Mouse (Mus musculus): ENCODE measurements at regions not wholly inside any gene's neighbourhood (a gene's known extent, or its start where the extent isn't known, plus 50 kb on each side); places are given as distances from the start of the nearest gene placed in this dataset.

DNA sequence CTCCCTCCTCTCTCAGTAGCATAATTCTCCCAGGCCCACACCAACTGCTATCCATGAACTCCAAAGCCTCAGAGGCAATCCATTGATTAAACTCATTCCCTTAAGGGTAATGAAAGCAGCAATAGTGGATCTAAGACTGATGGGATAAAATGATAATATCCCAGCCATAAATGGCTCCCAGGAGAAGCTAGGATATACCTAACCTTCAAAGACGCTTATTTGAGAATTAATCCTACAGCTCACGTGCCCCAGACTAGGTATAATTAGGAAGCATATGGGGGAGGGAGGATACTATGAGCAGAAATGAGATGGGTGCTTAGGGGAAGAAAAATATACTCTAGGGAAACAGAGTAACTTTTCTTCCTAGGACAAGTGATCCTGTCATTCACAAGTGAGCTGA is 52.8 kb upstream of the Rnf32 start:
- no peak for DNase-seq

DNA sequence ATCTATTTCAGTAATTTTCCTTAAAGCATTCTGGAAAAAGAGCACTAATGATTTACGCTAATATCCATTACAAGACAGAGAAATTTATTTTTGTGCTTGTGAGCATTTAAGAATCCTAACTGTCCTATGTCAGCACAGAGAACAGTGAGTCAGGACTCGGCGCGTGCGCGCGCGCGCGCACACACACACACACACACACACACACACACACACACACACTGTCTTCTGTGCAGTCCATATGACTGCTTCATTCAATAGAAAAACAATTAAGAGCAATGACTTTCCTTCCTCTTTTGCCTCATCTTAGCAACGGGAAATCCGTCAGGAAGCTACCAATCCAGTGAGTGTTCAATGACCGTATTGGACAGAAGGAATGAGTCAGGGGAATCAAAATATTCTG is 53.3 kb upstream of the Rnf32 start:
- DNase-seq = no peak

DNA sequence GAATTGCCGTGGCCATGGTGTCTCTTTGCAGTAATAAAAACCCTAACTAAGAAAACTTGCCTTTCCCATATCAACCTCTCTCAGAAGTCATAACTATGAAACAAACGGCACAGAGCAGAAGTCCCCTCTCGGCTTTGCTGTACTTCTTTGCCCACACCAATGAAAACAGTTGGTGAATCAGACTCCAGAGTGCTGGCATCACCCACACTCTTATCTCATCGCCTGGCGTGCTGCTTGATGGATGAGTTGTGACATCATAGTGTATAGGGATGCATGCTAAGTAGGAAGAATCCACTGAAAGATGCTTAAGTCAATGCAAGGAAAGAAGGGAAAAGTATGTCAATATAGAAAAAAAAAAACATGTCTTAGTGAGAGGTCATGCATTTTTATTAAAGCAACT is 58.3 kb upstream of the Rnf32 start:
- no peak for DNase-seq

DNA sequence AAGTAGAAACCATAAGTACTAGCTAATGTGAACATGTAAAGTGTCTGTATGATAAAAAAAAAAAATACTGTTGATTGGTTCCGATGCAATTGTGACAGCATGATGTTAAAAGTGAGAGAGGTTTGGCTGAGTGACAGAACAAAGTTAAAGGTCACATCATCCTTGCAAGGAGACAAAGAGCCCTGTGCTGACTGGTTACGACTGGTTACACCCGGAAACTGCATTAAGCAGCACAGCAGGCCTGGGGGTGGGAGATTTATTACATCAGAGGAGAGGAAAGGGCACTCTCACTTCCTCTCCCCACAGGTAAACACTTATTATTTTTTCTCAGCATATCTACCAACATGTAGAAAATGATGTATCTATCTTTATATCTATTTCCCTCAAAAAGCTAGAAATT is 63.5 kb upstream of the Rnf32 start:
- DNase-seq = no peak

DNA sequence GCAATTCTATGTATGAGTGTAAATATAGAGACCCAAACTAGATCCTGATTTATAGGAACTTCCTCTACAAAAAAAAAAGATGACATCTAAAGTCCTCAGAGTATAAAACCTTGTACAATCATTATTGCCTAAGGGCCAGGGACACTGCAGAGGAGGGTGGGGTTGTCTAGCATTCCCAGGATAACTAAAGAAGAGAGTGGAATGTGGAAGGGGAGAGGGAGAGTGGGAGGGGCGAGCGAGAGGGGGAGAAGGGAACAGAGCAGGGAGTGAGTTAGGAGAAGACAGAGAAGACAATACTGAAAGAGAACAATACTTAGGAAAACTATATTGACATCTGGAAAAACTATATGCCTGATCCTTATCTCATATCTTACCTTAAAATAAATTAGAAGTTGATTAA is 64.0 kb upstream of the Rnf32 start:
- no peak for DNase-seq

DNA sequence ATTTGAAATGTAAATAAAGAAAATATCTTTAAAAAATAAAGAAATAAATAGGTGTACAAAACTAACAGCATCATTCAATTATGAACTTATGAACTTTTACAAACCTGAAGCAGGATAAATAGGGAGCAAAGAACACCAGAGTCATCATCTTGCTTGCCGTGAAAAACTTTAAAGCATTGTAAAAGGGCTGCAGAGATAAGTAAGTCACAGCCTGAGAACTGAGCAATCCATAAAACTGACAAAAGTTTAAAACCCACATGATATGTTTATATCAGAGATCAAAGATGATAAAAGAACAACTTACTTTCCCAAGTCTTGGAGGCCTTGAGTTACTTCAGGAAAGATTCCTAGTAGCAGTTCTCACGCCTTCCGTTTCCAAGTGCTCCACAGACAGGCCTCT is 66.1 kb upstream of the Rnf32 start:
- DNase-seq = no peak

DNA sequence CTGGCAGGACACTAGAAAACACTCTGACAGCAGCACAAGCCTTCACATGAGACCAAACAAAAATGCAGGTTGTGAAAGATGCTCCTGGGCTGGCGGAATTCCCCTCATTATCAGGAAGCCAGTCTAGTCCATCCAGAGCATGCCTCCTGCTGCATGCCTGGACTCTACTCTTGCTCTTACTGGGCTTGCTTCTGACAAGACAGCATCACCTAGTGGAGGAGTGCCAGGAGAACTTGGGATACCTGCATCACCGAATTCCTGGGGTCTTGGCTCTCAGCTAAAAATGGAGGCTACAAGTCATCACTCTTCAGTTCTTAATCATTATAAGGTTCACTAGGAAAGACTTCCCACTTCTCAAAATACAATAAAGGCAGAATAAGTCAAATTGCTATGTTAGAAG is 78.8 kb upstream of the Rnf32 start:
- DNase-seq = peak in 1 of 2 experiments; percentile 2

DNA sequence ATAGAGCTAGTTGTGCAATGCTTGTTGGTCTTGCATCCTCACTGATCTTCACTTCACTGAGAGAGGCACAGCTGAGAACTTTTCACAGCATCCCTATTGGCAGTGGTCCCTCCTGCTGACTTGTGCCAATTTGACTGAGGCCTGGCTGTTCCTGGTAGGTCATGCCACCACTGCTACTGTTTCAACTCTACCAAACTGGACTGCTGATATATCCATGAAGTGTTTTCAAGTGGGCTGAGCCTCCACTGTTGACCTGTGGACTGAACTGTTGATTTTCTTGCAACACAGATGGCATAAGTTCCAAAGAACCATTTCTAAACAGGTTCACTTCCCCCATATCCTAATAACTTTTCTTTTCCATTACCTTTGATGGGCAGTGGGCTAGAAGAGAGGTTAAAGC is 83.3 kb upstream of the Rnf32 start:
- peak in 1 of 2 experiments; percentile 3 for DNase-seq

DNA sequence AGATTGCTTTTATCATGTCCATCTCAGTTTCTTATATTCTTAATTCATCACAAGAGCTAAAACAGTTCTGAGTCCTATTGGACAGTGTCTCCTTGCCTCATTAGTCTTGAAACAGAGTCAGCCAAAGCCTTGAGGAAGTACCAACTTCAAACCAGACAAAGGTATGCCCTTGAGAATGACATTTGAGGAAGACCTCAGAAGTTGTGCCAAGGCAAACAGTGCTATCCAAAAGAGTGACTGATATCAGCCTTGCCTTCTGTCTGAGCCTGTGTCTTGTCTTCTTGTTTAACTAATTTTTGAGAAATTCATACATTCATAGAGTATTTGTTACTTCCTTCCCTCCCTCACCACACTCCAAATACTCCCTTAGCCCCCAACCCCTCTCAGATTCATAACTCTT is 88.5 kb upstream of the Rnf32 start:
- no peak for DNase-seq

DNA sequence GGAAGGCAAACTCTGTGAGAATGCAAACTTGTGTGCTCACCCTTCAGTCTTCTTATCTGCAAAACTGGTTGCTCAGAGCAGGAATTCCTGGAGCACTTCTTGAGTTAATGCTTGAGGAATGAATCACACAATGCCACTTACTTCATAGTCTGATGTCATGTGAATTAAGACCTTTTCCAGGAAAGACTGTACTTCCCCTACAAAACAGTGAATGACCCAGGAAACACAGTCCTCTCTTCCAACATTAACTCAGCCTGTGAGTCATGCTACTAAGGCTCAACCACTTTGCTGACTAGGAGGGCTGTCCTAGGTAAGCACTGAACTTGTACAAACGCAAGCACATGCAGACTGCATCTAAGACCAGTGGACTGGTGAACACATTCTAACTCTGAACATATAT is 112.5 kb upstream of the Rnf32 start:
- DNase-seq = no peak

DNA sequence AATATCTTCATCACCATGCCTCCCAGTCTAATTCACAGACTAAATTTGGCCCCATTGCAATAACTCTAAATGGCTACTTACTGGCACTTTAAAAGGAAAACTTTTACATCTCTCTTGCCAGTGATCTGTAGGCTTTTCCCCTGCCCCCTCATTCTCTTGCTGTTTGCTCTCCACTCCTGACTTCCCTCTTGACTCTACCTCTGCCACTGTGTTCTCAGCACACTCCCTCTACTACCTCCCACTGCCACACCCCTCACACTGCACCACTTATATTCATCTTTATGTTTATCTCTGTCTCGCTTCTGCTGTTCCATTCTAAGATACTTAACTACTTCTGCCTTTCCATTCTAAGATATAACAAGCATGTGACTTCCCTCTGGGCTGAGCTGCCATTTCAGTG is 141.4 kb upstream of the Rnf32 start:
- no peak for DNase-seq

DNA sequence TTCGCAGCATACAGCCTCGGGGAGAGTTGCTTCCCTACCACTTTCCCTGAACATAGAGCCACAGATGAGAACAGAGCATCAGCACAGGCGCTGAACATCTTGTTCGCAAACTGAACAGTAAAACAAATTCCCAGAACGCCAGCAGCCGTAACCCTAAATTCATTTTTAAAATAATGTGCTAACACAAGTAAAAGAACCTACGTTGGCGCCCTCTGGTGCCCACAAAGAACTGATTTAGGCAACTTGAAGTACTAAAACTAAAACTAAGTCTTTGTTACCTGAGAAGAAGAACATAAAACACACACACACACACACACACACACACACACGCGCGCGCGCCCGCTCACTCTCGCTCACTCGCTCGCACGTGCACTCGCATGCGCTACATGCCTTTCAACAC is 159.2 kb upstream of the Rnf32 start:
- peak; percentile 61 to 63 for DNase-seq

DNA sequence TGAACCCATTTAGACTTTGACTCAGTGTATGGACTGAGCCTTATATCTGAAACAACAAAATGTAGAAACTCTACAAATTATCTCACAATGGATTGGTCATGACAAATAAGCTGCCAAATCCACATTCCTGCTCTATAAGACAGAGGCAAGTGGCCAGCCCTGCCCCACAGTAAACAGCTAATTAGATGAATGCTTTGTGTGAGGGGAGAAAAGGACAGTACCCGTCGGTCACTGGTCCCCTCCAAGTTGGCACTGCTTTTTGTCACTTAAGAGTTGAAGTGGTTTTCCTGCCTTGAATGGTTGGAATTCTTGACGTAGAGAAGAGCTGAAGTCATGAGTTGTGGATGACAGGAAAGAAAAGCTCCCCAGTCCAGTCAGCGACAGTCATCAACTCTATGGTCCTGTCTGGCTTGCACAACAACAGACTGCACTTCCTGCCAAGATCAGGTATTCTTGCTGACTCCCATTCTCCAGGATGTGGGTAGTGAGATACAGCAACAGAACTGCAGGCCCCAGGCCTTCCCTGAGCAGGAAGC is 162.3 kb upstream of the Rnf32 start:
- DNase-seq = no peak

DNA sequence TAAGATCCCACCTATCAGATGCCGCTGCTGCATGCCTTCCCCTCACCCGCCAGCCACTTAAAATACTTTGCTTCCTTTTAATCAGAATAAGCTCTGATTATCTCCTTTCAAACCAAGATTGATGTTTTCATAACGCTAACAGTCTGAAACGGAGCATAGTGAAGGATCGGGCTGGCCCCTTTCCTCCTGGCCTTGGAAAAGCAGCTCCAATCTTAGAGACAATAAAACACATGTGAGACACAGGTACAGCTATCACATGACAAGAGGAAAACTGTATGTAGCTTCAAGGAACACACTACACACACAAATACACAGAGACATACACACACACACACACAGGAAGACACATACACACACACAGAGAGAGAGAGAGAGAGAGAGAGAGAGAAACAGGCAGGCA is 165.3 kb upstream of the Rnf32 start:
- DNase-seq = no peak

DNA sequence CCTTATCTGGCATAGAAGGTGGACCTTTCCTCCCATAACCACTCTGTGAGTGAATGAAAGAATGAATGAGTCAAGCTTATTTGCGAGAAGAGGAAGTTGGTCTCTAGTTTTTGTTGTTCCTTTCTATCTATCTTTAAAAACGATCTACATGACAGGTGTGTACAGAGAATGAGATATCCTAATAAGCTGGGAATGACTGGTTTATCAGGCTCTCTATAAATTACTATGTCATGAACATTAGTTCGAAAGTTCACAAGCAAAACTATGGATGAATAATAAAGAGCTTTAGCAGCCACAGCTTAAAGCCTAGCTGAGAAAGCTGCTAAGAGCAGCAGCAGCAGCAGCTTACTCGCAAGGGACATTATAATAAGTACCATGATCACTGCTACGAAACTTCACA is 165.8 kb upstream of the Rnf32 start:
- no peak for DNase-seq

DNA sequence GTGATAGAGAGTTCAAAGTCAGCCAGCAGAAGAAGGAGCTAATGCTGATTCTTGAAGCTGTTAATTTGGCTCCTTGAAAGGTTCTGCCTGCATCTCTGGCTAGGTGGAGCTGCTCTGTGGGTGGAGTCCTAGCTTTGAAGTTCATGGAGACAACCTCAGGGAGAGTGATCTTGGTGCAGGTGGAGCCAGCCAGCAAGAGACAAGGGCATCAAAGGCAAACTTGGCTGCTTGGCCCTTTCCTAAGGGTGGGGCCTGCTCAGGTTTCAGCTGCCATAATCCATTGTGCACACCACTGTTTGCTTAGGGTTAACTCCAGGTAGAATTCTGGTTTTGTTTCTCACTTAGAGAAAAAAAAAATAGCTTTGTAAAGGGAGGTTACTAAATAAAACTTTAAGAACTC is 170.7 kb upstream of the Rnf32 start:
- DNase-seq = no peak

DNA sequence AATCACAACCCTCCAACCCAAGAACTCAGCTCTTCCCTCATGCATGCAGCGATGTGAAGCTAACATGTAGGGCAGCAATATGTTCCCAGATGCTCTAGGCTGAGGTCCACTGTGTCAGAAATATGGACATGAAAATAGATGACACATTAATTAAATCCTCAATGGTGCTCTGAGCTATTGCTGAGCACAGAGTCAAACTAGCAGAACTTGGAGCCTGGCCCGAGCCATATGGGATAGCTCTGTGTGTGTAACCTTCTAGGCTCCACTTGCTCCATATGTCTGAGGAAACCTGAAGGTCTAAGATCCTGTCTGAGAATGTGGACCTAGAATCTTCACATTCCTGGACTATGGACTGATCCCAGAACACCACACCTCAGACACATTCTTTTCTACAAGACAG is 203.0 kb upstream of the Rnf32 start:
- DNase-seq = peak; percentile 64 to 74

DNA sequence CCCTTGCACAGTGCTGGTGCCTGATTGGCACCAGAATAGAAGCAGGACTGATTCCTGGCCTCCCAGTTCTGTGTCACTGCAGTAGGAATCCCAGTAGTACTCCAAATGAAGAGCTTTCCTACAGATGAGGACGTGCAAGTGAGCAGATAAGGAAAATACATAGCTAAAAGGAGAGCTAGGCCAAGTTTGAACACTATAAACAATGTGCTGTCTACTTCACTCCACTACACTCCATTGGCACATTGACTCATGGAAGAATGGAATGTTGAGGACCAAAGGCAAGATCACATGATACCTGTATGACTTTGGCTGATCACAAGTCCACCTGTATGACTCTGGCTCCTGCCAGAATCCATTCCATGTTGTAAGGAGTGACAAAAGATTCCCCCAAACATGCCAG is 215.9 kb upstream of the Rnf32 start:
- no peak for DNase-seq

DNA sequence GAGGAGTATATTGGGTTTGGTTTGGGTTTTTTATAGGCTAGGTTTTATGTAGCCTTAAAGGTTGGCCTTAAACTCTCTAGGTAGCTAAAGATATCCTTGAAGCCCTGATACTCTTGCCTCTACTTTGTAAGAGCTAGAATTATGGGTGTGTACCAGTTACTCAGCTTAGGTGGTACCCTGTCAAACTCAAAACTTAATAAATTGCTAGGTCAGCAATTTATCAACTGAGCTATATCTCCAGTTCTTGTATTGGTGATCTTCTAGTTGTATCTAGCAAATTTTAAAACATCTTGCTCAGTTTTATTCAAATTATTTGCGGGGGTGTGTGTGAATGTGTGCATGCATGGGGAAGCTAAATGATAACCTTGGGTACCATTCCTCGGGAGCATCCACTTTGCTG is 225.4 kb upstream of the Rnf32 start:
- DNase-seq = no peak

DNA sequence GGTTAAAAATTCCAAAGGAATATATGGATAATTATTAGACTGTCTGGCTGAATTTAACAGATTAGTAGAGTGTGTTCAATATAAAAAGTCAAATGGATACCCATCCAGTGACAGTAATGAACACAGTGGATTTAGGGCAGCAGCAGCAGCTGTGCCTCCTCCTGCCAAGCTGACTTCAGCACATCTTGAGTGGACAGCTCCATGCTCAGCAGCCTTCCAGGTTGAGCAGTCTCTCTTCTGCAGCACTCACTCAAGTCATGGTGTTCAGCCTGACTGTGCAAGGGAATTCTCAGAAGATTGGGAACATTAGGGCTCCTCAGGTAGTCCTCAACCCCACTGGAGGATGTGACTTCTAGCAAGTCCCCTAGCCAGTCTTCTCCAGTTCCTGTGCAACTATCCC is 240.8 kb upstream of the Rnf32 start:
- no peak for DNase-seq

DNA sequence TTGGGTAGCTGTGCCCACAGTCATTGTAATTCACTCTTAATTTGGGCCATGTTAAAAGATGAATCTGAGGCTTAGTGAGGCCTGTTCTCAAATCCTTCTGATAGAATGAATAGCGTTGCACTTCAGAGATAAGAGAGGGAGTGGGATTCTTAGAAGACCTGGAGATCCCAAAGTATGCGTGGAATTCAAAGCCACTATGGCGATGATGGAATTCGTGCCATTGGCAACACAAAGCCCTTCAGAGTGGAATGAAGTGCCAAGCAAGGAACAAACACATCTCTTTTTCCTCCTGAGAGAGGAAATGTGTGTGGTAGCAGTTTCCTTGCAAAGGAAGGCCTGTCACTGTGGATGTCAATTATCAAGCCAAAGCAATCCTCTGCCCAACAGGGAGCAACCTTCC is 248.3 kb upstream of the Rnf32 start:
- DNase-seq = no peak

DNA sequence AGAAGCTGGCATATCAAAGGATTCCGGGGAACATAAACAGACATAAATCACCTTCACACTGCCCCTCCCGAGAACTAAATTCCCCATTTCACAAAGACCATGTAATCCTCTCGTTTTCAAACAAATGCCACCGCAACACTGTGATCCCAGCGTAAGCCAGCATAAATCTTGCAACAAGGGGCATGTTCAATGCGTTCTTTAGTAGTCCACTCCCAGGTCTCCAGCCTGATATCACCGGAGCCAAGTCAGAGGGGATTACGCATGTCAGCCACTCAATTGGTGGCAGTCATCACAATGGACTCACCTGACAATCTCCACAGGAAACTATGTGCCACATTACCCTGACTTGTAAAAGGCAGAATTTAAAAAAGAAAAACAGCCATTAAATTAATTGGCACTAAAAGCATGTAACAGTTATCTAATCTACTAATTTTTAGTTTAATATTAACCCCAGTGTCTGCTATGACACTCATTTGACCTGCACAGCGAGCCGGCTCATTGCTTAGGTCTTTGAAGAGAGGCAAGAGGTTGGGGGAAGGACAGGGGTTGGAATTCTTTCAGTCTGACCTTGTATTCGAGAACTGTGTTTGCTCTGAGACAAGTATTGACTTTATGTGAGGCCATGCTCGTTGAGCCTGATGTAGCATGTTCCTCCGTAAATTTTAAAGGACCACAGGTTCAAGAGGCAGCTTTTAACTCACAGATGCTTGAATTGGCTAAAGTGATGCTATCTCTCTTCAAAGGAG is 252.0 kb upstream of the Rnf32 start:
- no peak for DNase-seq

DNA sequence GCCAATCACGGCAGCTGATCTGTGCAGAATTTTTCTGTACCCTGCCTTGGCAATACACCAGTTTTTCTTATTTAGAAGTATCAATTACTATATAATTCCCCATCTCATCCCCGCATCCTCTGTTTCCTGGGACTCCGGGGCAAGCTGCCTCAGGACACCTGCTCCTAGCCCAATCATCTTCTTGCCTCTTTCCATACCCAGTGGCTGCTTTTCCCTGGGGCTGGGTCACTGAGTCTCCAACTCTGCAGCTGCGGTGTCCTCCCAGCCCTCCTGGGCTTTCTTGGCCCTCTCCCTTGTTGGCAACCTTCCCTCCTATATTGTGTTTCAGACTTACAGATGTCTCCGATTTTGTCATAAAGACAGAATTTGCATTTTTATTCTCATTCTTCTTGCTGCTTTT is 254.8 kb upstream of the Rnf32 start:
- DNase-seq = peak in 1 of 2 experiments; percentile 7

DNA sequence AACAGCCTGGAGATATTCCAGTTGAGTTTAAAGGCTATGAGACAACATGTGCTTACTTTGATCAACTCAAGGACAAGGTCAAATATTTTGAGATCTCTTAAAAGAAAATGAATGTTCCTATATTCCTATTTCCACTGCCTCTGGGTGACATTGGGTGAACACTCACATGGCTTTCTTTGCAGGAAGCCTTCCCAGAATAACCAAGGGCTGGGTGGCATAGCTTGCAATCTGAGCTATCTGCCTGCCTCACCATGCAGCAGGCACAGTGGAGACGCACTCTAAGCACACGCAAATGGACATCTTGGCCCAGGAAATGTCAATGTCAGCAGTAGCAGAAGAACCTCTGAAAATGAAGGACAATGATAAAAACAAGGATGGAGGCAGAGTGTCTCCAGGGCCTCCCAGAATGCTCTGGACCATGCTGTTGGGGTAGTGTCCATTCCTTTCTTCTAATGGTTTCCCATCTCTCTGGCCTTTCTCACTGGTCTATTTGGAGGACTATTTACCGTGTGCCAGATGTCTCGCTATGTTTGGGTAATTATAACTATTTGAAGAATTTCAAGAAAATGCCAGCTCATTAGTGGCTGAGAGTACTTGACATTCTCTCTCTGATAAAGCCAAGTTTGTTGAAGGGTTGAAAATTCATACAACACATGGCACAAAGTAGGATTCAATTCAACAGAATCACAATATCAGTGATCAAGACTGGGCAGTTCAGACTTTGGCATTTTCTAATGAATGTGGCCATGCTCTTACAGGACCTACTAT is 276.3 kb upstream of the Rnf32 start:
- DNase-seq = no peak

DNA sequence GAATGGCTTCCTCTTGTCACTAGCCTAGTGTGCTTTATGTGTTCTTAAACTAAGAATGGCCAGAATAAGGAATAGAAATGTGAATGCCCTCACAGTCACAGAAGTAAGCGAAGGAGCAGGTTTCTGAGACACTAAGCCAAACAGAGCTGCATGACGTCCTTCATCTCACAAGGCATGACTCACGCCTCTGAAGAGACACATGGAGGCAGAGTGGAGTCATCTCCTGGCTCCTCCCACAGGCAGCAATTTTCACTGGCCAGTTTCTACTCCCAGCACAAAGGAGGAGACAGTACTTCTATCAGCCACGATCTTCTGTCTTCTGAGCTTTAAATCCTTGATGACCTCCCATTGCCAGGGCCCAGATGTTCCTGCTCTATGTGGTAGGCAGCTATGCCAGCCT is 291.3 kb upstream of the Rnf32 start:
- no peak for DNase-seq
